ENCODE assay signal across 8 mouse cellular contexts in genomic region chr8:70790846-70791245, GRCm38 (mm10). TPM values are rescaled to one million over a fixed set of nuclear protein-coding genes. Genes with fewer than 3 reads are reported as not detected.
DNase-seq lines count a peak whose midpoint lies in the region; ATAC-seq and TF ChIP-seq lines count a peak whose summit lies in the region.

No protein-coding gene starts in this region.

- H3K27ac ChIP-seq in cortical plate, adult 2 months (ENCODE audit: insufficient read depth, low read length): peak overlapping the region; percentile 31
- no peak overlapping the region for H3K27ac ChIP-seq in hindbrain, embryonic 11.5 days (ENCODE audit: low read depth, low read length)
- H3K27ac ChIP-seq in midbrain, embryonic 14.5 days (replicated peaks; ENCODE audit: low read depth, low read length): no peak overlapping the region

- TF ChIP-seq CTCF in cortical plate, adult 2 months (IDR thresholded peaks at IDR 0.05; ENCODE audit: extremely low read depth, insufficient read depth, low read length): no peak

- no peak overlapping the region for H3K4me2 ChIP-seq in hindbrain, embryonic 11.5 days (replicated peaks; ENCODE audit: low read depth, low read length)
- peak overlapping the region; percentile 81 for H3K4me2 ChIP-seq in midbrain, embryonic 14.5 days (ENCODE audit: low read length)

- no peak for ATAC-seq in hindbrain, embryonic 11.5 days (ENCODE audit: low FRiP score)
- no peak for ATAC-seq in midbrain, embryonic 14.5 days (ENCODE audit: low FRiP score, low TSS enrichment)

- peaks cover 5% of the 10 kb centered on the region; the same call in 1 of the 2 replicates for H3K4me1 ChIP-seq in cortical plate, adult 2 months (ENCODE audit: control insufficient read depth, insufficient read depth, low read length)
- peaks cover 9% of the 10 kb centered on the region for H3K4me1 ChIP-seq in hindbrain, embryonic 11.5 days (replicated peaks; ENCODE audit: control insufficient read depth, insufficient read depth, low read length)
- peaks cover 23% of the 10 kb centered on the region for H3K4me1 ChIP-seq in midbrain, embryonic 14.5 days (ENCODE audit: control insufficient read depth, insufficient read depth, low read length)

- TF ChIP-seq POLR2A in cortical plate, adult 2 months (IDR thresholded peaks at IDR 0.05; ENCODE audit: extremely low read depth, insufficient read depth, low read length): no peak

- peaks cover 2% of the 10 kb centered on the region; the same call in 1 of the 2 replicates for H3K27me3 ChIP-seq in hindbrain, embryonic 11.5 days (ENCODE audit: control insufficient read depth, insufficient read depth, low read length)
- no peaks in the 10 kb centered on the region for H3K27me3 ChIP-seq in midbrain, embryonic 14.5 days (ENCODE audit: control insufficient read depth, insufficient read depth, low read length)

- H3K4me3 ChIP-seq in cortical plate, adult 2 months (ENCODE audit: insufficient read depth, low read length): peak overlapping the region; percentile 39
- no peak overlapping the region for H3K4me3 ChIP-seq in hindbrain, embryonic 11.5 days (ENCODE audit: low read depth, low read length)
- no peak overlapping the region for H3K4me3 ChIP-seq in midbrain, embryonic 14.5 days (replicated peaks; ENCODE audit: low read depth, low read length)

- DNase-seq in kidney, postnatal 10 days: peak; percentile 27
- DNase-seq in kidney, adult 18-20 months: no peak
- DNase-seq in hindbrain, embryonic 11.5 days (ENCODE audit: low spot score): no peak
- DNase-seq in midbrain, embryonic 14.5 days: no peak
- DNase-seq in adrenal gland, postnatal 14 days: no peak
- DNase-seq in adrenal gland, adult 8-10 months: no peak
- no peak for DNase-seq in gastrocnemius, postnatal 14 days

- peak overlapping the region; percentile 3; the same call in 1 of the 2 replicates for H3K9ac ChIP-seq in hindbrain, embryonic 11.5 days (ENCODE audit: low read depth, low read length)
- peak overlapping the region; percentile 61 for H3K9ac ChIP-seq in midbrain, embryonic 14.5 days (replicated peaks; ENCODE audit: low read length)

- intact Hi-C loops in gastrocnemius, postnatal 14 days (cut with DNase I; ENCODE audit: low total_unique reads): no loop called here

- WGBS in hindbrain, embryonic 11.5 days: 61% methylated on average over 8 of the region's 8 CpGs
- 63% methylated on average over 8 of the region's 8 CpGs for WGBS in midbrain, embryonic 14.5 days

- no peaks in the 10 kb centered on the region for H3K9me3 ChIP-seq in hindbrain, embryonic 11.5 days (ENCODE audit: control insufficient read depth, low read length)
- H3K9me3 ChIP-seq in midbrain, embryonic 14.5 days (ENCODE audit: control insufficient read depth, low read length): no peaks in the 10 kb centered on the region

- H3K36me3 ChIP-seq in hindbrain, embryonic 11.5 days (ENCODE audit: control insufficient read depth, insufficient read depth, low read length): no peaks in the 10 kb centered on the region
- H3K36me3 ChIP-seq in midbrain, embryonic 14.5 days (ENCODE audit: control insufficient read depth, insufficient read depth, low read length): peaks cover 28% of the 10 kb centered on the region

RNA-seq across cellular contexts. Expression of gene Mast3, which starts 14.0 kb away (rescaled TPM):
- polyA plus RNA-seq in cortical plate, adult 2 months (2012; rRNA removed): 265 and 282 TPM in 2 replicates
- 11.2 and 12.3 TPM in 2 replicates for polyA plus RNA-seq in hindbrain, embryonic 11.5 days (2014; fragmentation: Nextera tagmentation; extraction: Ambion mirVana)
- polyA plus RNA-seq in midbrain, embryonic 14.5 days (2014; fragmentation: Nextera tagmentation; extraction: Ambion mirVana): 22.7 and 24.3 TPM in 2 replicates
- 22.9 and 28.2 TPM in 2 replicates for total RNA-seq in adrenal gland, postnatal 14 days (2021)
- 10 to 100 TPM; 17.8 to 37.7 (median 26.5) TPM for total RNA-seq in adrenal gland, adult 8-10 months (2022)
- 1 to 10 TPM; 5.2 to 7.0 TPM for total RNA-seq in gastrocnemius, postnatal 14 days (2021)

RNA-seq across cellular contexts. Expression of gene Pik3r2, which starts 14.3 kb away (rescaled TPM):
- polyA plus RNA-seq in cortical plate, adult 2 months (2012; rRNA removed): 177 and 193 TPM in 2 replicates
- polyA plus RNA-seq in hindbrain, embryonic 11.5 days (2014; fragmentation: Nextera tagmentation; extraction: Ambion mirVana): 31.5 and 36.5 TPM in 2 replicates
- 79.2 and 84.7 TPM in 2 replicates for polyA plus RNA-seq in midbrain, embryonic 14.5 days (2014; fragmentation: Nextera tagmentation; extraction: Ambion mirVana)
- 35.4 and 44.0 TPM in 2 replicates for total RNA-seq in adrenal gland, postnatal 14 days (2021)
- total RNA-seq in adrenal gland, adult 8-10 months (2022): 10 to 100 TPM; 44.0 to 73.8 (median 57.9) TPM
- 10 to 100 TPM; 23.0 to 27.9 TPM for total RNA-seq in gastrocnemius, postnatal 14 days (2021)

RNA-seq across cellular contexts. Expression of gene Il12rb1, which starts 17.4 kb away (rescaled TPM):
- polyA plus RNA-seq in cortical plate, adult 2 months (2012; rRNA removed): 1.1 TPM in 2 replicates
- polyA plus RNA-seq in hindbrain, embryonic 11.5 days (2014; fragmentation: Nextera tagmentation; extraction: Ambion mirVana): 0.08 TPM in 1 of 2 replicates, not detected in the other
- polyA plus RNA-seq in midbrain, embryonic 14.5 days (2014; fragmentation: Nextera tagmentation; extraction: Ambion mirVana): 0.45 TPM in 1 of 2 replicates, not detected in the other
- 0.34 TPM in 1 of 2 replicates, not detected in the other for total RNA-seq in adrenal gland, postnatal 14 days (2021)
- total RNA-seq in adrenal gland, adult 8-10 months (2022): under 1 TPM; 0.11 to 0.75 (median 0.22) TPM
- under 1 TPM in 1 of 2 experiments, not detected in 1; 0.09 TPM for total RNA-seq in gastrocnemius, postnatal 14 days (2021)

RNA-seq across cellular contexts. Expression of gene Mpv17l2, which starts 30.1 kb away (rescaled TPM):
- 51.6 and 59.2 TPM in 2 replicates for polyA plus RNA-seq in cortical plate, adult 2 months (2012; rRNA removed)
- polyA plus RNA-seq in hindbrain, embryonic 11.5 days (2014; fragmentation: Nextera tagmentation; extraction: Ambion mirVana): 38.7 and 40.6 TPM in 2 replicates
- polyA plus RNA-seq in midbrain, embryonic 14.5 days (2014; fragmentation: Nextera tagmentation; extraction: Ambion mirVana): 37.1 and 39.0 TPM in 2 replicates
- 113 and 123 TPM in 2 replicates for total RNA-seq in adrenal gland, postnatal 14 days (2021)
- 100 to 1,000 TPM; 106 to 166 (median 126) TPM for total RNA-seq in adrenal gland, adult 8-10 months (2022)
- 10 to 100 TPM; 28.3 to 31.9 TPM for total RNA-seq in gastrocnemius, postnatal 14 days (2021)

RNA-seq across cellular contexts. Expression of gene Rab3a, which starts 36.4 kb away (rescaled TPM):
- polyA plus RNA-seq in cortical plate, adult 2 months (2012; rRNA removed): 1,139 and 1,160 TPM in 2 replicates
- polyA plus RNA-seq in hindbrain, embryonic 11.5 days (2014; fragmentation: Nextera tagmentation; extraction: Ambion mirVana): 91.5 and 94.3 TPM in 2 replicates
- polyA plus RNA-seq in midbrain, embryonic 14.5 days (2014; fragmentation: Nextera tagmentation; extraction: Ambion mirVana): 407 and 464 TPM in 2 replicates
- total RNA-seq in adrenal gland, postnatal 14 days (2021): 56.2 and 75.1 TPM in 2 replicates
- total RNA-seq in adrenal gland, adult 8-10 months (2022): 10 to 100 TPM; 59.6 to 90.1 (median 74.4) TPM
- 10 to 100 TPM; 44.3 to 45.1 TPM for total RNA-seq in gastrocnemius, postnatal 14 days (2021)
